Mouse (Mus musculus): ENCODE data around the gene Nav2.

Gene Nav2

DNA sequence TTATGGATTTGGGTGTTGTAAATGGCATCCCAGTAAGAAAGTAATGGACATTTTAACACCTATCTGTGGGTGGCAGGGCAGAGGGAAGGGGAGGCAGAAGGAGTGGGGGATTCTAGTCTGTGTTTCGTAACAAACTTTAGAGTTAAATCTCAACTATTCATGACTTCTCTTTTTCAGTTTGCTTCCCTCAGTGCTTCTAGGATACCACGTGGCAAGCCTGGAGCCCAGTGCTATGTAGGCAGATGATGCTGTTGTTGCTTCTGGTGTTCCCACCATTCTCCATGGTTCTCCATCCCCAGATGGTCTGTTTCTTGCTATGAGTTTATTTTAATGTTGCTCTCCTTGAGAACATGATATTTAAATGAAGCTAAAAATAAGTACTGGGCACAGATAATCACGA, 92.3 kb downstream of the Nav2 start:
- DNase-seq (ENCODE audit: low spot score in 2 of 2): no peak

DNA sequence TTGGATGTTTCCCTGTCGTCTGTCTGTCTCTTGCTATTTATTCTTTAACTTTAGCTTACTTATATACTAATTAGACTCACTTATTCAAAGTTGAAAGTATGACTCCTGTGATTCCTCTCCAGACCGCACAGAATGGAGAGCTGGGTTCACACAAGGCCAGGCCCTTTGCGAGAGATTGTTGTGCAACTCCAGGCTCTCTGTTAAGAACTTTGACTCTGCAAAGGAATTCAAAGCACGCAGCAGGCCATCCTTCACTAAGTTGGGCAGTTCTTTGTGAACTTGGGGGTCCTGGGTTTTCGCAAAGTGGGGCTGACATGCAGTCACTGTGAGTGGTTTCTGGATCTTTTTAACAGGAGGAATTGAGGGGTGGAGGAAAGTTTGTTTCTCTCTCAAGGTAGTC, 95.9 kb downstream of the Nav2 start:
- DNase-seq (ENCODE audit: low spot score in 2 of 2): no peak

DNA sequence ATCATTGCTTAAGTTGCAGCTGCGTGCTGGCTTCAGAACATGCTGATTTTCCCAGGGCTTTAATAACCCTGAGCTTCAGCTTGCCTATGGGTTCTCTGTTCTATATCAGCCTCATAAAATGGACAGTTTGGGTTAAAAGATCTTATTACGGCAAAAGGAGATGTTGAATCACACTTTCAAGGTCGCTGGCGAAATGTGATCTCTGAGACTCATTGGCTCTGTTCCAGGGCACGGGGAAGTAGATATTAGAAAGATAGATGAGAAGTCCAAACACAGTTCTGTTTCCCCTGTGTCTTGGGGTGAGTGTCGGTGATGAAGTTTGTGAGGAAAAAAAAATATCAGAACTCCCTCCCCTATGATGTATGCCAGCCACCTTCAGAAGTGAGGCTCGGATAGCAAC, 98.4 kb downstream of the Nav2 start:
- no peak for DNase-seq (ENCODE audit: low spot score in 2 of 2)

DNA sequence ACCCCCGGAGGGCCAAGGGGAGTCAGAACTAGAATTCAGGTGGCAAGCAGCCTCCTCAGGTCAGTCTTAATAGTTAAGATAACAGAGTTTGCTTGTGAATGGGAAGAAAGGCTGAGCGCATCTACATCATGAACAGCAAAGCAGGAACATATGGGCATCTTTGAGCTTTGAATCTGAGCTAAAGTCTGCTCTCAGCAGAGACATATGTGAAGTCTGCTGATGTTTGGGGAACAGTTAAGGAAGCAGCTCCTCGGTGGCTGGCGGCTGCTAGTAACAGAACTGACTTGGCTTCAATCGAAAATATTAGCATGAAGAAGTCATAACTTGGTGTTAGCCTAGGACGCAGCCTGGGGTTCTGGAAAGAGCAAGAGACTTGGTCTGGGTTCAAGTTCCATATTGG, 102.2 kb downstream of the Nav2 start:
- DNase-seq (ENCODE audit: low spot score in 2 of 2): no peak

DNA sequence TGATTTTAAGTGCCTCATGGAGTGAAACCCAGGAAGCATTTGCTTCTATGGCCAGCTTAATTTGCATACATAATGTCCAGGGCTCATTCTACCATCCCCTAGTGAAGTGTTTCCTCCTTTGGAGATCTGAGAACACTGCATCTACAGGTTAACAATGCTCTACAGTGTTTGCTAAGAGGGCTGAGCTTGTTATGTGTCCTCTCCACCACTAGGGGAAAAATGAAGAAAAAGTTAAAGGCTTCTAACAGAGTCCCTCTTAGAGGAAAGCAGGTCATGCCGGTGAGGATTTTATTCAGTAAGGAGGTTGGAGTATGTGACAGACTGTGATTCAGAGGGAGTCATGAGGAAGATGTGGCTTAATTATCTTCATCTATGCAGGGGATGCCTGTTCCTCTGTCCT, 103.5 kb downstream of the Nav2 start:
- DNase-seq (ENCODE audit: low spot score in 2 of 2): no peak

DNA sequence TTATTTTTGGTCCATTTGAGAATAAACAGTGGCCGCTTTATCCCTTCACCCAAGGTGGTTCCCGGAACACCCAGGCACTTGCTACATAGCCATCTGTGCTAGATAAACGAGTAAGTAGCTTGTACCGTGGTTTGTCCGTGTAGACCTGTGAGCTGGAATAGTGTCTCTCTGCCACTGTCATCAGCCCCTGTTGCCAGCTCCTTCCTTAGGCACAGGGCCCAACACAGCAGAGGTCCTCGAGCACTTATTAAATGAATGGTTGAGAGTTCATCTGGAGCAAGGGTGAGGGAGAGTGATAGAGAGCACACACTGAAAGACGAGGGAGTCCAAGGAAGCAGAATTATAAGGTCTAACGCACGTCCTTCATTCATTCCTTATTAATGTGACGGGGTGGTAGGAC, 106.0 kb downstream of the Nav2 start:
- no peak for DNase-seq (ENCODE audit: low spot score in 2 of 2)

DNA sequence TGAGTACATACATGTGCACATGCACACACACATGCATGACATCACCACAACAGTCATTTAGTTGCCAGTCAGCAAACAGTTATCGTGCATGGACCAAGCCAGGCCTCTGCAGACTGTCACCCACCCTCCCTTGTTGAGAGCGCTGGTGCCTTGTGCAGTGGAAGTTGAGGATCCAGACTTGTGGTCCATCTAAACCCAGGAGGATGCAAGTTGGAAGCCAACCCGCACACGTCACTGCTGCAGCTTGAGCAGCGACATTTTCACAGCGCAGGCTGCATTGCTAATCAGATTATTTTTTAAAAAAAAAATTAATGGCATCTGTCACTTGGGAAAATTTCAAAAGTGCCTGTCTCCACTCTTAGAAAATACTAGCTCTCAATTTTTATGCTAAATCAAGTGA, 106.8 kb downstream of the Nav2 start:
- DNase-seq (ENCODE audit: low spot score in 2 of 2): no peak

DNA sequence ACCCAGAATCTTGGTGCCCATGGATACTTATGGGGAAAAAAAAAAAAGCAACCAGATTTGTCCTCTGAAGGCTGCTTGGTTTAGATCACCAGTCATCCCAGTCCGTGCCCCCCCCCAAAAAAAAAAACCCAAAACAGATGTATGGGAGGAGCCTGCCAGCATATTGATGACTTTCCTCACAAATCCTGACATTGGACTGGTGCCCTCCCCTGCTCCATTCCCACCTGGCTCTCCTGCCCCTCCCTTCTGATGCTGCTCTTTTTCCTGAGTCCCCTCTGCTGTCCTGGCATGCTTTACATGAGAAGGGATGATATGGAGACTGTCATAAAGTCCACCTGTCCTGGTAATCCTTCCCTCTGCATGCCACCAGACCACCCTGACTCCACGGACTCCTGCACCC, 107.6 kb downstream of the Nav2 start:
- peak in 1 of 2 experiments; percentile 45 for DNase-seq (ENCODE audit: low spot score in 2 of 2)

DNA sequence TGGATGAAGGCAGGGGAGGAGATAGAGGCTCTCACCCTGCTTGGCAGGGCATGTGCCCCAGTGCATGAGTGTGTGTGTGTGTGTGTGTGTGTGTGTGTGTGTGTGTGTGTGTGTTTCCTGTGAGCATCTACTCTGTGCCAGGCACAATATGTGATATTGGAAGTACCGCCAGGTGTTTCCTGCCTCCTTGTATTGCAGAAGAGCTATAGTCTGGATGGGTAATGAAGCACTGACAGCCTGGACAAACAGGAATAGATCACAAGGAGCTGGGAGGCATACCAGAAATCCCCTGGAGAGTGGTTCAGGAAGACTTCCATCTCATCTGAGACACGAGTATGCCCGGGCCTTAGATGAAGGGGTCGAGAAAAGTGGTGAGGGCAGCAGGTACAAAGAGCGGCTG, 109.3 kb downstream of the Nav2 start:
- DNase-seq (ENCODE audit: low spot score in 2 of 2): no peak

DNA sequence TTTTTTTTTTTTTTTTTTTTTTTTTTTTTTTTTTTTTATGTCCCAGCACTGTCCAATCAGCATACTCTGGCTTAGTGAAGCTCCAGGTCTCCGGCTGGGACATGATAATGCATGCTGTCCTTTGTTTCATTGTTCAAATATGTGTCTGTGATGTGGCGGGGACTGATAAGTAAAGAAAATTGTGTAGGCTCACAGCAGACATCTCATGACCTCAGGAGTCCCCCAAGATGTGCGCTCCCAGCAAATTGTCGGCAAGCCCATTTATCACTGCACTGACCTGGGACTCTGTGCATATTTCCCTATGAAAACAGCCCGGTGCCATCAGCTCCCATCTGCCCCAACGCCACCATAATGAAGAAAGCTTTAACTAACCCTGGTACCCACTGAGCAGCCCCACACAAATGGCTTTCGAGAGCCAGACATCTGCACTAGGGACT, 110.0 kb downstream of the Nav2 start:
- no peak for DNase-seq (ENCODE audit: low spot score in 2 of 2)

DNA sequence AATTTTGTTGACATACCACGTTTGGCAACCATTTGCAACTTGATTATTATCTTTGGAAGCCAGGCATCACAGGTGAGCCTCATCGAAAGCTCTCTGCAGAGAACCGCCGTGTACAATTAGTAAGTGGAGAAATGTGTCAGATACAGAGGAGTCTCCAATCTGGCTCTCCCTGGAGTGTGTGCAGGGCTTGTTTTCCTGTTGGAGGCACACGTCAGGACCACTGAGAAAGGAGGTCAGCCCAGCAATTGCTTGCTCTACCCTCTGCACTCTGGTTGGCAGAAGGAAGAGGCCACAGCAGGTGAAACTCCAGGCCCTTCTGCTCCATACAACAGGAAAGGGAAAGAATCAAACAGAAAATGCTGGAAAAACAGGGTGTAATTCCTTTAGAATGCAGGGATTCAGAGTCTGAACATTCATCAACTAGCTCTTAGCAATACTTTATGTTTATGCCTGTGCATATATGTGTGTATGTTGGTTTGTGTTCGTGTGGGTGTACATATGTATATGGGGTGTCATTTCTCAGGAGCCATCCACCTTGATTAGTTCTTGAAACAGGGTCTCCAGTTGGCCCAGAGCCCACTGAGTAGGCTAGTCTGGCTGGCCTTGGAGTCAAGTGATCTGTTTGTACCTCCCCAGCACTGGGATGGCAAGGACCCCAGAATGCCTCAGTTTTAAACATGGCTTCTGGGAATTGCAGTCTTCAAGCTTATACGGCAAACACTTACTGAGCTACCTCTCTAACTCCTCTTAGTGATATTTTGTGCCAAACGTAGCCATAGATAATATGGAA, 116.7 kb downstream of the Nav2 start:
- no peak for DNase-seq (ENCODE audit: low spot score in 2 of 2)

DNA sequence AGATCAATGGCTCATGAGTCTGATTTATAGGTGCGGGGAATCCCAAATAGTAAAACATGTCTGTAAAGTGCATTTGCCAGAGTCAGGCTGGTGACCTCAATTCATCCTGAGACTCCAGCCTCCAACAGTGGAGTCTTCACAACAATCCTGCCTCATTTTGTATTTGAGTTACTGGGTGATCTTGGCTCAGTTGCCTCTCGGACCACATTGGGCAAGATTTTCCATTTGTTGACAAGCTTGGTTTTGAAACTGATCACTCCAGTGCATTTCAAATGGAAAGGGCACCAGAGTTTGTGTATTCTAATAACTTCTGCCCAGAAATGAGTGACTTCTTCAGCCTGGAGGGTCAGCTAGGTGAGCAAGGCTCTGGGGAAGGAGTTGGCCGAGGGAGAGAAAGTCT, 117.5 kb downstream of the Nav2 start:
- DNase-seq (ENCODE audit: low spot score in 2 of 2): no peak

DNA sequence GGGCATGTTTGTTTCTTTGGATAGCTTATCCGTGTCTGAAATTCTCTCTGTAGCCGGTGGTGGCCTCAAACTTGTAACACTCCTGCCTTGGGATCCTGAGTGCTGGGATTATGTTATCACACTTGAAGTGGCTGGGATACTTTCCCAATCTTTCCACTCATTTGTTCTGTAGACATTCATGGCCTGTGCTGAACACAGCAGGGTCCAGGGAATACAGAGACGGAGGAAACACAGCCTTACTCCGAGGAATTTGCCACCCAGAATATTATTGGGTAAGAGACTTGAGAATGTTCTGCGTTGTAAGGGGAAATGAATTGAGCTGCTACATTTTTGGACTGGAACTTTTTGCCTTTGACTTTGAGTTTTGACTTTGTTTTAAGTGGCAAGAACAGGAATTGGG, 118.0 kb downstream of the Nav2 start:
- DNase-seq (ENCODE audit: low spot score in 2 of 2): no peak

DNA sequence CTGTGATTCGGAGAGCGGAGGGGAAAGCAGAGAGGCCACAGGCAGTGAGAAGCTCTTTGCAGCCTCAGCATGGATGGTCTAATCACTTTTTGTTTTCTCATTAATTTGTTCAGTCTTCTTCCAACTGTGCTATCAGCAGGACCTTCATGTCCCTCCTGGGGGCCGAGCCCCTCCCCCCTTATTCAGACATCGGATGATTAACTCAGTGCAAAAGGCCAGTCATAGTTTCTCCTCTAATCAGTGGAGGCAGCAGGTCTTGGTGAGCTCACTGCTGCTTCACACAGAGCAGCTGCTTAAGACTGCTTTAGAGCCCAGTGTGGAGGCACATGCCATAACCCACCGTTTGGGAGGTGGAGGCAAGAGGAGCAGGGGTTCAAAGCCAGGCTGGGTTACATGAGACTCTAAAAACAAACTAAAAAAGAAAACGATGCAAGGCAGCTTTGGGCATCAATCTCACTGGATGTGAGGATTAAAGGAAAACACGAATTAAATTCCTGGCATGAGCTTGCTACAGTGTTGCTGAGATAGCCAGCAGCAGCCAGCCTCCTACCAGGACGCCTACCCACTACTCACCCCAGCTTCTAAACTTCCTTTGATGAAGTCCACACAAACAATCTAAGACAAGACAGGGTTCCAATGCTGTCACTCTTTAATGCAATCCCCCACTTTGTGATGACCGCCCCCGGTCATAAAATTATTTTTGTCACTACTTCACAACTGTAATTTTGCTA, 120.9 kb downstream of the Nav2 start:
- no peak for DNase-seq (ENCODE audit: low spot score in 2 of 2)

DNA sequence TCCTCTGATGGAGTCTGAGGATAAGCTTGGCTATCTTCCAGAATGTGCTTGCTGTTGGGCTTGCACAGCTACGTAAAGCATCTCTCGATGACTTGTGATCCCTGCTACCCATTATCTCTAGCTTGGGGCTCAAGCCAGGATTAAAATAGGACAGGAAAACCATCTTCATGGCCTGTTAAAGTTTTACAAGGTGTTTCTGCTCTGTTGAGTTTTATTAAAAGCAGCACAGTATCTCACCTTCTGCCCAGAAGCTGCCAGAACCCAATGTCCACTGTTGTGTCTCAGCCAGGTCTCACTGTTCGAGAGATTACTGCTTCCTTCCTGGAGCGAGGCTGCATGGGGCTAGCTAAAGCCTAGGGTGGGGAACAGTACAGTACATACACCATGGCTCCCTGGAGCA, 123.7 kb downstream of the Nav2 start:
- DNase-seq (ENCODE audit: low spot score in 2 of 2): no peak

DNA sequence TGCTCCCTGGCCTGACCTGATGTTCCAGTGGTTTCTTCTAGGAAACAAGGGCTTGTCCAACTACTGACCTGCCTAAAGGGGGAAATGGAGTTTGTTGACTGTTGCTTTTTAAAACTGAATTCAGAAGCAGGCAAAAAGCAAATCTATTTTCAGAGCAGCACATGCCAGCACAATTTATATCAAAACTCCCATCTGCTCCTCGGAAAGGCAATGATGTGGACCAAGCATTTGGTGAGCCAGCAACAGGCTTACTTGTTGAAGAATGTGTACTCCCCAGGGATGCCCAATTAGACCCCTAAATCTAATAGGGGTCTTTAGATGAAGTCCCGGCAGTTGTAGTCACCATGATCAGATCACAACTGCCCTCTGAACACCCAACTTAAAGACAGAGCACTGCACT, 125.7 kb downstream of the Nav2 start:
- no peak for DNase-seq (ENCODE audit: low spot score in 2 of 2)

DNA sequence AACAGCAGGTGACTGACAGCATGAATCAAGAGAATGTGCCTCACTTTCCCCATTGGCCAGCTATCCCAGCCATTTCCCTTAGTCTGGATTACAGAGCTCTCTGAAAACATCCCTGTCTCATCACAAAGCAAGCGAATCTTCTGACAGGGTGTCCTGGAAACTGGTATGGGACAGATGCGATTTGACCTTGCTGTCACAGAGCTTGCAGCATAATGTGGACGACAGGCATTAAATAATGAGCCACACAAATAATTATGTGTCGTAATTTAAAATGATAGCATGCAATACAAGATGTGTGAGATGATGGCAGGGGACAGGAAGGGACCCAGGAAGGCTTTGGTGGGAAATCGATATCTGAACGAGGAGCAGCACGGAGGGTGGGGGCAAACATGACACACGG, 131.6 kb downstream of the Nav2 start:
- DNase-seq (ENCODE audit: low spot score in 2 of 2): no peak

DNA sequence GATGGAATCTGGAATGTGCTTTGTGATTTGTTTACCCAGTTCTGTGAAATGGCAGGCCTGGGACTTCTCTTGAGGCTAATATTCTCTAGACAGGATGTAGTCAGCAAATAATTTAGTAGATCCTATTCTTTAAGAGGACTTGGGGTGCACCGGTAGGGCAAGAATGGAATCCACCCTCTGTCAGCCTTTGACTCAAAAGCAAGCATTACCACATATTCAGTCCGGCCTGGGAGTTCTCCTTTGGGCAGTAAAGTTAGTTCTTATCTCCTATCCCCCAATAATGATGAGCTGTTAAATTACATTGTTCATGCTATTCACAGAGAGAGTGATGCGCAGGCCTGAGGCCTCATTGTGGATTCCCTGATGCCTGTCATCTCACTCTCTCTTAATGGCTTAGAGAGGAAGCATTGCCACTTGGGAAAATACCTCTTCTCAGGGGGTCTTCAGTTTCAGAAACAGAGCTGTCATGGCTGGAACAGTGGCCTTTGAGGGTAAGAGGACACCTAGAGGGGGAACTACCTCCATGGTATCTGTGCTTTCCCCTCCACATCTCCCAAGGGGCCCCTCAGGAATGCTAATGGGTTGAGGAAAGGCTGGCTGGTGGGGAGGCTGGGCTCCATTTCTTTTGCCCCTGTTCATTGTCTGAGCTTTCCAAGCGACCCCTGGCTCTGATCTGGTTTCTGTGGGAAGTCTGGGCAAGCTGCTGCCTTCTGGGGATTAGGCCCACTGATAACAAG, 133.0 kb downstream of the Nav2 start:
- DNase-seq (ENCODE audit: low spot score in 2 of 2): no peak

DNA sequence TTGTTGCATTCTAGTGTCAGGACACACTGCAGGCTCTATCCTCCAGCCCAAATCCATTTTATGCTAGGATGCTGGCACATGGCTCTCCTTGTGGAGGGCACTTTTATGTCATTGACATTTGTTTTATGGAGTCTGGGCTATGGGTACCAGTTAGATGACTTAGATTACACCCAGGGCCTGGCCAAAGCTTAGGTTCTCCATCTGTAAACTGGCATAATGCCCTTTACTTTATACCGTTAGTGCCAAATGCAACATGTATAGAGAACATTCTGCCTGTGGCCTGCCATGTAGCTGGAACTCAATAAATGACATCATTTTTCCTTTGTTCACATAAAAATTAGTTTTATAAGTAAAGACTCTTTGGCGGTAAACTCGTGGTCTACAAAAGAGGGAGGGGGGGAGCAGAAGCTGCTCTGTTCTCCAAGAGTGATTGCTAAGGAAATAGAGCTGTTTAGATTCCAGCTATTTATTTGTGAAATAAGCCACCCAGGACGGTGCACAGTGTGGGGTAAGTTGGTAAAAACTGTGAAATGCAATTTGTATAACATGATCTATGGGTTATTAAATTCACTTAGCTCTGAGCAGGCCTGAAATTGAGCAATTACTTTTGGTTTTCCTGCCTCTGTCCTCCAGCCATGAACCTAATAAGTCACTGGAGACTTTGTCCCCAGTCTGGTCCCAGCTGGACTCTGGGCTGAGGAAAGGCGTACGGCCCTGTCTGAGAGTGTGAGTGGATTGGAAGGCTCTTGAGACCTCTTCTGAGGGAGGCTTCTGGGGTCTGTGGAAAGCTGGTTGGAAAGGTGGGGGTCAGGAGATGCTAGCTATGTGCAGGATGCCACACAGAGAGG, 137.2 kb downstream of the Nav2 start:
- no peak for DNase-seq (ENCODE audit: low spot score in 2 of 2)

DNA sequence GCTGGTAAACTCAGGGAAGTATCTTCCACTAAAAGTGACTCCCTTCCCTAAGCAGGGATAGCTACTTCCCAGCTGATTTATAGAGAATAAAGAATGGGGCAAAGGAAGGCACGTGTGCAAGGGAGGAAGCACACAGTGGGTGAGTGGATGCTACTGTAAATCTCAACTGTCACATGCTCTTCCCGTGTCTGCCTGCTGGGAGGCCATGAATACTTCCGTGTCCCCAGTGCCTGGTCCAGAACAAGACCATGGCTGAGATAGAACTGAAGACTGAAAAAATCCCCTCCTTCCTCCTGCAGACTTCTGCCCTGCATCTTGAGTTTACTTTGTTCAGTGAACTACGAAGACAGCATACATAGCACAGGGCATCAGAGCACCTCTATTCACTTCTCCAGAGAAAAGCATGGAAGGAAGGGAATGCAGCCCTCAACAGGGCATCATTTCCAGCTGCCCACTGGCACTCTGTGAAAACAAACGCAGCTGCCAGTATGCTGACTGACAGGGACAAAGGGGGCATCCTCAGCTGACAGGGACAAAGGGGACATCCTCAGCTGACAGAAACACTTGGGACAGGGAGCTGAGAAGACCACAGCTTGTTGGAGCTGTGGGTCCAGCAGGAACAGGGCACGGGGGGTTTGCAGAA, 138.0 kb downstream of the Nav2 start:
- no peak for DNase-seq (ENCODE audit: low spot score in 2 of 2)

DNA sequence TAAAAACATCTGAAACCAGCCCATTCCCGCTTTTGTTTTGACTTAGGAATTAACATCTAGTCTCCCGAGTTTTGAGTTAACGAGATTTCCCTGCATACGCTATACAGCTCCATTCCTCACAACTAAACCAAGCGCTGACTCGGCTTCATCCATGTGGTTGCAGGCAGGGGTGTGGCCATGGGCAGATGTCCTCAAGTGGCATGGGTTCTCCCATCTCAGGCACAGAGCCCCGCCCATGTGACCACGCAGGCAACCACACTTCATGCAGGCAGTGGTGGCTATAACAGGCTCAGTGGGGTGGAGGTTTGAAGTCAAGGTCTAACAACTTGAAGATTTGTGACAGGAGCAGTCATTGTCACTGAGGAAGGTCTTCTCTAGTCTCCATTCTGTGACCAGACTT, 138.8 kb downstream of the Nav2 start:
- DNase-seq (ENCODE audit: low spot score in 2 of 2): no peak
